In genomic region chr3:144185327-144186152, GRCm38 (mm10) we compare ENCODE assay signal across 19 mouse cellular contexts. TPM values are rescaled to one million over a fixed set of nuclear protein-coding genes. Genes with fewer than 3 reads are reported as not detected.
DNase-seq lines count a peak whose midpoint lies in the region; ATAC-seq and TF ChIP-seq lines count a peak whose summit lies in the region.
"Had no signal": no experiment of that assay in that cellular context is flagged by ENCODE, and none has a peak within 500 bp of the region (broad histone marks: within the 10 kb centered on the region; RNA-seq: fewer than 3 reads in every experiment).

No protein-coding gene starts in this region.

- H3K4me3 ChIP-seq in stomach, embryonic 14.5 days (ENCODE audit: low read depth, low read length) = no peak overlapping the region
- H3K4me3 ChIP-seq in stomach, postnatal 0 days (ENCODE audit: low read depth, low read length) = no peak overlapping the region
- H3K4me3 ChIP-seq in midbrain, postnatal 0 days (ENCODE audit: low read depth, low read length) = no peak overlapping the region
- H3K4me3 ChIP-seq: erythroblast, embryonic 14.5 days; forebrain, embryonic 15.5 days; gastrocnemius, adult 2 months; heart, adult 2 months; lung, embryonic 15.5 days; neural tube, embryonic 15.5 days had no signal

- DNase-seq in stomach, postnatal 0 days (ENCODE audit: low spot score) = no peak
- DNase-seq in kidney, adult 8-10 months = peak; percentile 75 to 85
- DNase-seq in kidney, postnatal 25 days = peak; percentile 57 to 81
- DNase-seq in Muller cell, postnatal 12 days (ENCODE audit: inconsistent ontology term) = no peak
- DNase-seq in cerebellum, postnatal 4 days (ENCODE audit: low spot score in 2 of 2) = no peak
- no peak for DNase-seq in midbrain, postnatal 0 days (ENCODE audit: low spot score)
- DNase-seq: adrenal gland, postnatal 25 days; cerebellum, adult 2 months; embryo, embryonic 11 days; gastrocnemius, adult 2 months; heart, adult 2 months; thymus, adult 18-20 months had no signal

- H3K4me1 ChIP-seq in stomach, embryonic 14.5 days (ENCODE audit: control insufficient read depth, insufficient read depth, low read length) = peaks cover 4% of the 10 kb centered on the region; the same call in 1 of the 2 replicates
- no peaks in the 10 kb centered on the region for H3K4me1 ChIP-seq in stomach, postnatal 0 days (replicated peaks; ENCODE audit: control insufficient read depth, insufficient read depth)
- no peaks in the 10 kb centered on the region for H3K4me1 ChIP-seq in midbrain, postnatal 0 days (ENCODE audit: insufficient read depth, low read length)
- H3K4me1 ChIP-seq: forebrain, embryonic 15.5 days; lung, embryonic 15.5 days had no signal

- H3K4me2 ChIP-seq in stomach, embryonic 14.5 days (replicated peaks; ENCODE audit: low read depth, low read length) = no peak overlapping the region
- no peak overlapping the region for H3K4me2 ChIP-seq in stomach, postnatal 0 days (replicated peaks; ENCODE audit: low read depth)
- H3K4me2 ChIP-seq in midbrain, postnatal 0 days (ENCODE audit: low read depth, low read length, poor library complexity, severe bottlenecking) = no peak overlapping the region
- H3K4me2 ChIP-seq: forebrain, embryonic 15.5 days; lung, embryonic 15.5 days; midbrain, embryonic 11.5 days; neural tube, embryonic 15.5 days had no signal

- H3K36me3 ChIP-seq in stomach, embryonic 14.5 days (ENCODE audit: control insufficient read depth, insufficient read depth, low read length) = peaks cover 31% of the 10 kb centered on the region
- H3K36me3 ChIP-seq in stomach, postnatal 0 days (ENCODE audit: control insufficient read depth, insufficient read depth, low read length) = peaks cover 9% of the 10 kb centered on the region
- H3K36me3 ChIP-seq in midbrain, postnatal 0 days (ENCODE audit: insufficient read depth, low read length) = peaks cover 9% of the 10 kb centered on the region

- no peaks in the 10 kb centered on the region for H3K9me3 ChIP-seq in stomach, embryonic 14.5 days (ENCODE audit: control insufficient read depth, low read depth, low read length)
- no peaks in the 10 kb centered on the region for H3K9me3 ChIP-seq in stomach, postnatal 0 days (ENCODE audit: control insufficient read depth, low read length)
- H3K9me3 ChIP-seq in midbrain, postnatal 0 days (ENCODE audit: low read length) = no peaks in the 10 kb centered on the region
- H3K9me3 ChIP-seq: forebrain, embryonic 15.5 days; lung, embryonic 15.5 days; neural tube, embryonic 15.5 days had no signal

- WGBS in stomach, embryonic 14.5 days = 53% methylated on average over 13 of the region's 13 CpGs
- WGBS in stomach, postnatal 0 days = 48% methylated on average over 13 of the region's 13 CpGs
- 80% methylated on average over 13 of the region's 13 CpGs for WGBS in midbrain, postnatal 0 days

- TF ChIP-seq EP300 in stomach, postnatal 0 days (optimal IDR thresholded peaks at IDR 0.05) = no peak

- no peak overlapping the region for H3K9ac ChIP-seq in stomach, embryonic 14.5 days (replicated peaks; ENCODE audit: low read depth, low read length)
- H3K9ac ChIP-seq in stomach, postnatal 0 days (ENCODE audit: low read length) = no peak overlapping the region
- H3K9ac ChIP-seq in midbrain, postnatal 0 days (replicated peaks; ENCODE audit: low read length, poor library complexity, severe bottlenecking) = no peak overlapping the region
- H3K9ac ChIP-seq: forebrain, embryonic 15.5 days; lung, embryonic 15.5 days; neural tube, embryonic 15.5 days had no signal

- ATAC-seq in stomach, embryonic 14.5 days (ENCODE audit: insufficient number of reproducible peaks, insufficient read depth, low FRiP score, low read depth) = peak; percentile 48; the same call in 1 of the 2 replicates
- no peak for ATAC-seq in stomach, postnatal 0 days (ENCODE audit: low FRiP score, low TSS enrichment)
- no peak for ATAC-seq in midbrain, postnatal 0 days (ENCODE audit: low FRiP score)
- ATAC-seq: forebrain, embryonic 15.5 days had no signal

- H3K27me3 ChIP-seq in stomach, embryonic 14.5 days (ENCODE audit: control insufficient read depth, insufficient read depth, low read length) = no peaks in the 10 kb centered on the region
- H3K27me3 ChIP-seq in stomach, postnatal 0 days (ENCODE audit: control insufficient read depth, insufficient read depth, low read length) = no peaks in the 10 kb centered on the region
- no peaks in the 10 kb centered on the region for H3K27me3 ChIP-seq in midbrain, postnatal 0 days (ENCODE audit: insufficient read depth, low read length)
- H3K27me3 ChIP-seq: forebrain, embryonic 15.5 days; lung, embryonic 15.5 days; neural tube, embryonic 15.5 days had no signal

- no peak for TF ChIP-seq CTCF in stomach, postnatal 0 days (IDR thresholded peaks at IDR 0.05; ENCODE audit: low read depth)
- no peak for TF ChIP-seq CTCF in midbrain, postnatal 0 days (IDR thresholded peaks at IDR 0.05)

- H3K27ac ChIP-seq in stomach, embryonic 14.5 days (ENCODE audit: low read length) = no peak overlapping the region
- no peak overlapping the region for H3K27ac ChIP-seq in stomach, postnatal 0 days (replicated peaks)
- no peak overlapping the region for H3K27ac ChIP-seq in midbrain, postnatal 0 days (ENCODE audit: low read depth, low read length)
- H3K27ac ChIP-seq: forebrain, embryonic 15.5 days; gastrocnemius, adult 2 months; heart, adult 2 months; lung, embryonic 15.5 days; macrophage; neural tube, embryonic 15.5 days had no signal

RNA-seq across cellular contexts. Expression of gene Lmo4, which starts 19.5 kb away (rescaled TPM):
- 95.2 and 95.4 TPM in 2 replicates for polyA plus RNA-seq in stomach, embryonic 14.5 days (2014; fragmentation: Nextera tagmentation; extraction: Ambion mirVana)
- 44.8 and 50.7 TPM in 2 replicates for polyA plus RNA-seq in stomach, postnatal 0 days (2015; fragmentation: Nextera tagmentation; extraction: Ambion mirVana)
- total RNA-seq in midbrain, postnatal 0 days (2014; rRNA removed) = 113 and 139 TPM in 2 replicates
- polyA plus RNA-seq in midbrain, postnatal 0 days (2015; fragmentation: Nextera tagmentation; extraction: Ambion mirVana) = 75.2 and 77.9 TPM in 2 replicates

Comparison
In these comparisons a context has a peak if more than half of its experiments do, and no peak if none do; other contexts are left out.
1. DNase-seq: peak in kidney, adult 8-10 months (2 of 2) and kidney, postnatal 25 days (2 of 2); none in stomach, postnatal 0 days (single experiment), Muller cell, postnatal 12 days (single experiment), cerebellum, postnatal 4 days (0 of 2) and midbrain, postnatal 0 days (single experiment).